Mouse (Mus musculus) gastrocnemius, adult 8-10 months (tissue): ENCODE measurements around the gene Zfp750. TPM values are rescaled to one million over a fixed set of nuclear protein-coding genes. Genes with fewer than 3 reads are reported as not detected.
A peak's percentile ranks its signal among the peaks of the same experiment; 100 is the strongest.

Experiments
- DNase-seq, 2 experiments: peaks; one replicate each; pipeline ENCODE4 v3.0.0; 2022; ENCODE audit warnings: low spot score in 2 of 2
- total RNA-seq, 4 experiments: library from RNA; stranded (reverse); gene quantifications; 2 replicates each; pipeline ENCODE4 v1.2.4; 2022

Zfp750 gene
- total RNA-seq, 4 experiments from 2014 or later, result 0.51 to 0.80 (median 0.68) TPM

DNA sequence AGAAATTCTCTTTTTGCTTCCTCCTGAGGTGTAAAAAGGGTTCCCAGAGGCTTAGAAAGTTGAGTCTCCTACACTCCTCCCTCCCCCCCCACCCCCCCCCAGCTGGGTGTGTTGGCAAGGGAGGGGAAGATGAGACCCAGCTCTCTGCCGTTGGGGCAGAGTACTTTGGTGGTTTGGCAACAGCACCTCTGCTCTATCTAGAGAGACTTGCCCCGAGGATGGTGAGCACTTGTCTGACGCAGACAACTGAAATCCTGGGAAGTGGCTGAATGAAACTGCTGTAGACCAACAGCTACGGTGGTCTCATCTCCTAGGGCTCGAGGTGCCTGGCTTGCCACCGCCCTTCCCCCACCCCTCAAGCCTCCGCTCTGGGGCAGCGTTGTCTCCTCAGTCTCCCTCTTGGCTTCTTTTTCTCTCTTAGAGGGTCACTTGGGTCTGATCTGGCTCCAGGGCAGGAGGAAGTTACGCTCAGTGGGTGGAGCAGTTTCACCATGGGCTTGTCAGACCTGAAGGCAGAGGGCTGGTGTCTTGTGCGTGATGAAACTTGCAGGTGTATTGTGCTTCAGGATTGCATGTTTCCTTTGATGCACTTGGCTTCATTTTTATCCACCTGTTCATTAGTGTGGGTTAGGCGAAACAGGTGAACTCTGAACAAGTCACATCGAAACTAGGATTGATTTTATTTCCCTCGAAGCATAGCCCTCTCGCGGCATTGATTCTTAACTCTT, 39.5 kb downstream of the Zfp750 start:
- no peak for DNase-seq

DNA sequence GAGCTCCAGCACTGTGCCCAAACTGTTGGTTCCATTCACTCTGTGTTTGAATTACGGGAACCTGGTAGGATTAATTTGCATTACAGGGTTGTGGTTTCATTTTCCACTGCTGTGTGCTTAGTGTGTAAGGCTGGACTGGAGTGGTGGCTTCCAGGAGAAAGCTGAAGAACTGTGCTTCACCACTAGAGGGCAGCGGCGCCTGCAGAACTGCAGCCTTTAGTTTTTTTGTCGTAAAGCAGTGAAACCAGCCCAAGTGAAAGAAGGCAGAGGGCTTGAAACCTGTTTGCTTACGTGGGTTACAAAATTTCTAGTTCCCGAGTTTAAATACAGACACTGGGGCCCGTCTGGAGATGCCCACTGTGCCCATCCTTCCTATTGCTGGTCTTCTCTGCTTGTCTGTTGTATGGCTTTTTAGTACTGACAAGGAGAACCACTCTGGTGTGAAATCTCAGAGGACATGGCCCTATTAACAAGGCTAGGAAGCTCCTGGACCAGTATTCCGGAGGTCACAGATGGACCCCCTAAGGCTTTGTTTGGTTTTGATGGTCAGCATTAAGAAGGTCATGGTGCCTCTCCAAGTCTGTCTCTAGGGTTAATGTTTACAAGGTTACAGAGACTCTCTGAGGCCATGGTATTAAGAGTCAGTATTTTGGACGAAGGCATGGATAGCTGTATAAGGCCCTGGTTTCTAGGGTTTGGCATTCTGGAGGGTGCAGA, 43.3 kb downstream of the Zfp750 start:
- DNase-seq, result peak; percentile 33 to 43

DNA sequence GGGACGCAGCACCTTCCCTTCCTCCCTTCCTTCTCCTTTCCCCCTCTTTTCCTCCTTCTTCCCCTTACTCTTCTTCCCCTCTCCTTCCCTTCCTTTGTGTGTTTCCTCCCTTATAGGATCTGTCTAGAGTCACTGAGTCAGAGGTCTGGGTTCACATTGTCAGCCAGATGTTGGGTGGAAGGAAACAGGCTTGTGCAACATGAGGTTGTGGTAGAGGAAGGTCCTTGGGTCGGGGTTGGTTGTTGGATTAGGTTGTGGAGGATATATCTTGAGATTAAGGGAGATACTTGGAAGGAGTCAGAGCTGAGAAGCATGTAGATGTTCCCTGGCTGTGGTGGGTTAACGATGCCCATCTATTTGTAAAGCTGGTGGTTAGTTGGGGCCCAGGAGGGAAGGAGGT, 44.3 kb downstream of the Zfp750 start:
- DNase-seq, result no peak

DNA sequence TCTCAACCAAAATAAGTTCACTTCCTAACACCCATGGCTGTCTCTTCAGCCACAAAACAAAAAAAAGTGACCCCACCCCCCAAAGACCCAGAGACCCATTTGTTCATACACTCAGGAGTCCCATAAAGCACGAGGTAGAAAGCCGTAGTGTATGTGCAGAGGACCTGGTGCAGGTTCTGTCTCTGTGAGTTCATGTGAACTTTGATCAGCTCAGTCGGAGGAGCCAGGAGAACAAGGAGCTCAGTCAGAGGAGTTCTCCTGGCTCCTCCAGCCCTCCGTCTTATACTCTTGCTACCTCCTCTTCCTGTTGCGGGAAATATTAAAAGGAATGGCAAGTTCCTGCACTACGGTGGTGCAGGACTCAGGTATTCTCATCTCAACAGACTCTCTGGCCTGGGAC, 51.7 kb downstream of the Zfp750 start:
- no peak for DNase-seq

Other genes starting within 250 kb of the Zfp750 start
- 10 to 100 TPM; 14.4 to 23.0 (median 19.3) TPM for gene Wdr45b, start 164.9 kb downstream of the Zfp750 start, total RNA-seq
- 10 to 100 TPM; 13.2 to 23.0 (median 18.9) TPM for gene Rab40b, start 131.1 kb downstream of the Zfp750 start, total RNA-seq
- gene Fn3krp, start 97.9 kb downstream of the Zfp750 start, total RNA-seq, result 1 to 10 TPM; 3.3 to 4.2 (median 4.0) TPM
- 10 to 100 TPM; 20.4 to 25.6 (median 25.1) TPM for gene Fn3k, start 84.4 kb downstream of the Zfp750 start, total RNA-seq
- 10 to 100 TPM; 11.7 to 16.0 (median 15.0) TPM for gene Tbcd, start 67.4 kb downstream of the Zfp750 start, total RNA-seq
- gene B3gntl1, start 153.8 kb upstream of the Zfp750 start, total RNA-seq, result 1 to 10 TPM; 2.3 to 2.8 (median 2.5) TPM
- gene Metrnl, start 182.2 kb upstream of the Zfp750 start, total RNA-seq, result 1 to 10 TPM; 5.1 to 7.8 (median 5.6) TPM